Mouse (Mus musculus) adrenal gland, postnatal 25 days (tissue): Measurements from ENCODE around the gene Kcnn1. TPM values are rescaled to one million over a fixed set of nuclear protein-coding genes. Genes with fewer than 3 reads are reported as not detected.

Experiments
- microRNA-seq, 2 experiments: library from miRNA; unstranded; fragments of <30 nt; microRNA quantifications; one replicate each; pipeline ENCODE4 v1.2.0; 2021
- total RNA-seq: library from RNA; stranded (reverse); gene quantifications from 2 replicates; pipeline ENCODE4 v1.2.3, GENCODE M21; 2021

Gene Kcnn1
- total RNA-seq, 1 experiment from 2014 or later = 3.3 TPM

Small RNA genes lying within 50 kb of the gene (microRNA-seq; reads per million reads assigned to microRNA genes)
- gene Mir7067 = 0 to 0.36 reads per million in 2 experiments
- 1.7 to 2.1 reads per million in 2 experiments for gene Mir7240

Other genes starting within 250 kb of the Kcnn1 start
- 1.0 and 2.2 TPM in 2 replicates for gene Lrrc25, start 247.1 kb downstream of the Kcnn1 start, total RNA-seq
- 2.2 and 5.7 TPM in 2 replicates for gene Gdf15, start 230.8 kb downstream of the Kcnn1 start, total RNA-seq
- gene Pgpep1, start 202.9 kb downstream of the Kcnn1 start, total RNA-seq = 98.1 and 129 TPM in 2 replicates
- gene Lsm4, start 190.0 kb downstream of the Kcnn1 start, total RNA-seq = 66.1 and 86.8 TPM in 2 replicates
- gene Jund, start 164.3 kb downstream of the Kcnn1 start, total RNA-seq = 191 and 217 TPM in 2 replicates
- gene Iqcn, start 159.8 kb downstream of the Kcnn1 start, total RNA-seq = 0.15 and 0.19 TPM in 2 replicates
- not detected in 2 replicates for gene Gm3336, start 144.7 kb downstream of the Kcnn1 start, total RNA-seq
- gene Pde4c, start 139.5 kb downstream of the Kcnn1 start, total RNA-seq = 0.55 and 1.3 TPM in 2 replicates
- 65.2 and 89.6 TPM in 2 replicates for gene Rab3a, start 108.6 kb downstream of the Kcnn1 start, total RNA-seq
- 127 and 143 TPM in 2 replicates for gene Mpv17l2, start 102.3 kb downstream of the Kcnn1 start, total RNA-seq
- gene Pik3r2, start 86.5 kb downstream of the Kcnn1 start, total RNA-seq = 50.2 and 62.1 TPM in 2 replicates
- gene Mast3, start 58.2 kb downstream of the Kcnn1 start, total RNA-seq = 26.9 and 27.4 TPM in 2 replicates
- gene Il12rb1, start 54.8 kb downstream of the Kcnn1 start, total RNA-seq = not detected in 2 replicates
- gene Arrdc2, start 23.5 kb downstream of the Kcnn1 start, total RNA-seq = 10.6 and 14.4 TPM in 2 replicates
- 54.6 and 57.5 TPM in 2 replicates for gene Ccdc124, start 10.7 kb upstream of the Kcnn1 start, total RNA-seq
- gene Slc5a5, start 29.5 kb upstream of the Kcnn1 start, total RNA-seq = 0.09 TPM in 1 of 2 replicates, not detected in the other
- 1,315 and 1,410 TPM in 2 replicates for gene Rpl18a, start 34.2 kb upstream of the Kcnn1 start, total RNA-seq
- gene Map1s, start 42.7 kb upstream of the Kcnn1 start, total RNA-seq = 26.3 and 42.6 TPM in 2 replicates